Mouse (Mus musculus) urinary bladder, postnatal 14 days (tissue): ENCODE measurements around the gene Nt5c2.
A peak's percentile ranks its signal among the peaks of the same experiment; 100 is the strongest.

ENCODE experiments used
- DNase-seq: peaks from one replicate; pipeline ENCODE4 v3.0.0; 2021; ENCODE audit warnings: low spot score

Gene Nt5c2

GRCm38 (mm10) chr19:47014447-47015381 is at the start of gene Nt5c2, which contains the start of gene Ina:
Nt5c2 (minus strand) TSS chr19:47015153.
Ina (plus strand) TSS chr19:47014698.
- peak; percentile 45 for DNase-seq

- no peak for DNase-seq
Measured at GRCm38 (mm10) chr19:47057684-47058083, 42.7 kb upstream of the Nt5c2 start.

GRCm38 (mm10) chr19:47053471-47053870 is 38.5 kb upstream of the Nt5c2 start:
- peak; percentile 35 for DNase-seq

GRCm38 (mm10) chr19:47052927-47053326 is 38.0 kb upstream of the Nt5c2 start:
- no peak for DNase-seq

DNA sequence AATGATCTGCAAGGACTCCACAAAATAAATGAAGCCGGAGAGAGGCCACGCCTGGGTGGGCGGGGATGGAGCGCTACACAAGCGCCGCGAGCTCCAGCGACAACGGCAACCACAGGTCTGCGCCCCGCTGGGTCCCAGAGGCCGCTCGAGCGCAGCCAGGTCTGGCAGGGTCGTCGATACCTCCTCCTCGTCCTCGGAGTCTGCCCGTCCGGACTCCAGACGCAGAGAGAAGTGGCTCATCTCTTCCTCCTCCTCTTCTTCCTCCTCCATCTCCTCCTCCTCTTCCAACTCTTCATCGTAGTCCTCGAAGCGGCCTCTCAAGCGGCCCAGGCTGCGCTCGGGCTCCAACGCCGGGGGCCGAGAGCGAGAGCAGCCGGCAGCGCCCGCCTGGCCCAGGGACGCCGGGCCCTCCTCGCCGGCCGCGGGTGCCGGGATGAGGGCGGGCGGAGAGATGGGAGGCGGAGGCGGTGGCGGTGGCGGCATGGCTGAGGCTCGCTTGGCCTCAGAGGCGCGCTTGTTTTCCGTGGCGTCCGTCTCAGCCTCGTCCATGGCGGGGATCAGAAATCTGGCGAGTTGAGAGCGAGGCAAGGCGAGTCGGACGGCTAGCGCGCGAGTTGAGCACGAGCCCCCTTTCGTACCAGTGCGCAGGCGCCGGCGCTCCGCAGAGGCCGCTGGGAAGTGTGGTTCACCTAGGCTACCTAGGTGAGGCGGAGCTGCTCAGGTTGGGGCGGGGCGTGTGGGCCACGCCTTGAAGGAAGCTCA is 35.5 kb upstream of the Nt5c2 start, which contains the start of gene Pcgf6:
TSS of gene Pcgf6 (minus strand) at position 636 of the 762 bp plus-strand sequence.
- DNase-seq, result peak; percentile 84

DNA sequence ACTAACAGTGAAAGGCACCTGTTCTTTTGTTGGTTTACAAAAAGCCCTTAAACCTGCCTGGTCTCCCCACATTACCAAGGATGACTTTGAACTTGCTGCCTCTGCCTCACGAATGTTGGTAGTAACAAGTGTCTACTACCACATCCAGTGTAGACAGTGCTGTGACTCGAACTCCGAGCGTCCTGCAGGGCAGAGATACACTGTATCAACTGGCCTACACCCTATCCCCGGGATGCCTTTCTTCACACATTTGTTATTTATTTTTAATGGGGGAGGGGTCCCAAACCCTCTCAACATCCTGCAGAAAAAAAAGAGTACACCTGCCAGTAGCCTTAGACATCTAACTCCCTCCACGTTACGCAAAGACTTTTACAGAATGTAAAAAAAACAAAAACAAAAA is 34.9 kb upstream of the Nt5c2 start:
- no peak for DNase-seq

DNA sequence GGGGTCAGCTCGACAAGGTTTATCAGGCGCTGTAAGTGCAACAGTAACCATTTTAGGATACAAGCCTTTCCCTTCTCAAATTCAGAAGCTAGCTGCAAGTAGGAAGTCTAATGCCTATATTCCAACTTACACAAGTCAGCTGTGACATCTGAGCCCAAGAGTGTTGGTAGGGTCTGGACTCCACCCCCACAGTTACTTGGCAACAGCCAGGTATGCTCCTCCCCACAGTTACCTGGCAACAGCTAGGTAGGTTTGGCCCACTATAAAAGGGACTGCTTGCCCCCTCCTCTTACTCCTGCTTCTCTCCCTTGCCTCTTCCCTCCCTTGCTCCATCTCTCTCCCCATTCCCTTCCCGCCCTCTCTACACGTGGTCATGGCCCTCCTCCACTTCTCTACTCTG is 34.1 kb upstream of the Nt5c2 start:
- DNase-seq, result no peak

- no peak for DNase-seq
Measured at GRCm38 (mm10) chr19:47047236-47047833, 32.4 kb upstream of the Nt5c2 start.

DNA sequence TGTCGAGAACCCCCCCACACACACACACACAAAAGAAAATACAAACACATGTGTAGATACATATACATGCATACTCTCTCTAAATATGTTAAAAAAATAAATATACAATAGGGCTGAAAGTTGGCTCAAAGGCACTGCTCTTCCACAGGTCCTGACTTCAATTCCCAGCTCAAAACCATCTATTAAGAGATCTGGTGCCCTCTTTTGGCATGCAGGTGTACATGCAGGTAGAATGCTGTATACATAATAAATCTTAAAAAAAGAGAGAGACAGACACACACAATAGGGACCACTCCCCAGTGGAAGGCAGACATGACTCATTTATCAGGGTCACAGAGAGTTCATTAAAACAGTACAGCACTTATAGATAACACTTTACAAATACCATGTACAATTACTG is 31.4 kb upstream of the Nt5c2 start:
- DNase-seq, result no peak

GRCm38 (mm10) chr19:47043608-47044007 is 28.7 kb upstream of the Nt5c2 start:
- DNase-seq, result no peak

DNA sequence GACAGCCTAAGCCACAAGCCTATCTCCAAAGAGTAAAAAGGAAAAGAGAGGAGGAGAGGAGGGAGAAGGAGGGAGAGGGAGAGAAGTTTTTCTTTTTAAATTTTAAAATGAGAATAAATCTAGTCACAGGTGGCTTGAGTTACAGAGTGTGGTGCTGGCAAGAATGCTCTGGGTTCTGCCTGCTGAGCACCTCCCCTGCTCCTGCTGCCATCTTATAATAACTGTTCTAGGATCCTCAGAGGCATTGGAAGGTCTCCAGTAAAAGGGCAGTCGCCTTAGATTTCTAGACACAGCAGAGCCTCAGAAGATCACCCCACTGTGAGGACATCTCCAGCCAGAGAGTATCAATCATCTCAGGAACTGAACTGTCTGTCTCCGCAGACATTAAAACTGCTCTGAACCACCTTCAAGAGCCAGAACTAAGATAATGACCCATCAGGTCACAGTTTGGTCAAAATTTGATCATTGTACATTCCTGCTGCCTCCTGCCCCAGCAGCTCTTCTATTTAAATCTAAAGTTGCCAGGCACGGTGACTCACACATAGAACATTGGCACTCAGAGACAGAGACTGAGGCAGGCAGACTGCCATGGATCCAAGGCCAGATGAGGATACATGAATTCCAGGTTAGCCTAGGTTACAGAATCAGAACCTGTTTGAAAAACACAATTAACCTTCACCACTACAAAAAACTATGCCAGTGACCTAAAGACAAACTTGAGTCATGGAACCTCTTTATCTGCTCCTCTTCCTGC is 25.9 kb upstream of the Nt5c2 start:
- no peak for DNase-seq

GRCm38 (mm10) chr19:47036596-47036995 is 21.6 kb upstream of the Nt5c2 start:
- DNase-seq, result no peak

DNA sequence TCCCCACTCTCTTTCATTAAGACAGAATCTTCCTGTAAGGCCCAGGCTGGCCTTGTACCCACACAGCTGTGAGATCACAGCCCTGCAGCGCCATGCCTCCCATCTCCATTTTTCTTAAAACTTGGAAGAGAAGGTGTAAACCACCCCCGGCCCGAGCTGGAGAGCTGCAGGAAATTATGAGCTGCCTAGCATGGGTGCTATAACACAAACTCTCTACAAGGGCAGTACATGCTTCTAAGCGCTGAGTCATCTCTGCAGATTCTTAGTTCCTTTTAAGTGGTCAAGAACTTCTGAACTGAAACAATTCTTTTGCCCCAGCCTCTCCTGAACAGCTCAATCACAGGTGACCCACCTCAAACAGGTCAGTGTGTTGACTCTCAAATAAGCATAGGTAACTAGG is 20.0 kb upstream of the Nt5c2 start:
- DNase-seq, result no peak

- no peak for DNase-seq
Measured at GRCm38 (mm10) chr19:47031770-47032169, 16.8 kb upstream of the Nt5c2 start.

- no peak for DNase-seq
Measured at GRCm38 (mm10) chr19:47029796-47030195, 14.8 kb upstream of the Nt5c2 start.

GRCm38 (mm10) chr19:47026513-47026912 is 11.6 kb upstream of the Nt5c2 start:
- DNase-seq, result no peak

DNA sequence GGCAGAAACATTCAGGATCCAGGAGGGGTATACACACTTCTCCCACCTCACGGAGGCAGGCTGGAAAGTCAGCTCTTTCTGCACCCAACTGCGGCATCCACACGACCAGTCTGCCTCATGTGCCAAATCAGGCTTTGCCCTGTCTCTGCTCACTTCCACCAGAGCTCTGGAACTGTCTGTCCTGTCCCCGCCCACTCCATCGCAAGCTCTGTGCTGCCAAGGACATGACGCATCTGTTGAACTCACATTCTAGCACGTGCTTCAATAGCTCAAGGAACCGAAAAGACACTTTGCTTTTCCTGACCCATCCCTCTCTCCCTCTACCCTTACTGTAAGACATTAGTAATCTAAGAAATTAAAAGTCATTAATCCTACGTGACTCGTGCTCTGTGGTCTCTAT is 10.0 kb upstream of the Nt5c2 start:
- DNase-seq, result peak; percentile 7

DNA sequence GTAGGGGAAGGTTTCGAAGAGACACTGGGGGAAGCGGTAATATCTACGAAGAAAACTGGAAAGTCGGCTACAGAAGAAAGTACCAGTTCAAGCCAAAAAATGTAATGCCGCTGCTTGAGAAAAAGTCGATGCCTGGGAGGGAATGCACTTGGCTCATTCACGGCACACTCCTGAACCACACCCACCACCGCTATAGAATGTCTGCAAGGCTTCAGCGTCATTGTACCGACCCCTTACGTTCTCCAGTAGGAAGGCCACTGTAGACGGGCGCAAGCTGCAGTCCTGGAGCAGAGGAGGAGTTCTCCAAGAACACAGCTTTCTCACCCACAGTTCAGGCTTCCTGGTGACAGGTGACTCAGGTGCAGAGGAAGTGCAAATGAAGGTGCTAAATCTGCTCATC is 8.6 kb upstream of the Nt5c2 start:
- no peak for DNase-seq

DNA sequence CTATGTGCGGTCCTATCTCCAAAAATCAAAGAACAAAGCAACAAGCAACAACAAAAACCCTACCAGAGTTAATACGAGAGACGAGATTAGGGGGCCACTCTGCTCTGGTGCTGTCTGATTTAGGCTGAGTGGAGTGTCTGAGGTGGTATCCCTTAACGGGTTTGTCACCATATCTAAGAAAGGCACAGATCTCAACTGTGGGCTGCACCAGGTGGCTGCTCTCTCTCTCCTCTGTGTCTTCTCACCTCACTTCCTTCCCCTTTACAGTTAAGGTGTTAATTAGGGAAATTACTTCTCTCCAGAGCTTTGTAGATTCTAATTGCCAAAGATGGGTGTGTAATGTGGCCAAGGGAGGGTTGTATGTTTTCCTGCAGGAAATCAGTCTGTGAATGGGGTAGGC is 7.8 kb upstream of the Nt5c2 start:
- DNase-seq, result no peak

DNA sequence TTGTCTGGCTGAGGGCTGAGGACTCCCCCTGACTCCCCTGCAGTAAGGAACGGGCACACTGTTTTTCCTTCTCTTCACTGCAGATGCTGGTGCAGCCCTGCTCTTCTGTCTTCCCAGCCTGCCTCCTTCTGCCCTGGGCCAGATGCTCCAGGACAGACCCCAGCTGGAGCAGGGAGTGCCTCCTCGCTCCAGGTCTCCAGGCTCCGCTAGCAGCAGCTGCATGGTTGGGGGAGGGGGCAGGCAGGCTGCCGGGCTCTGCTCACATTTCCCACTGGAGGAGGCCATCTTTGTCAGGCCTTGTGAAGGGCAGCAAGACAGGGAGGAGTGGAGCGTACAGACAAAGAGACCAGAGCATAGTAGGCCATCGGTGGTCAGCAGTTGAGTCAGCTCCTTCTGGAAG is 4.4 kb upstream of the Nt5c2 start:
- DNase-seq, result no peak

DNA sequence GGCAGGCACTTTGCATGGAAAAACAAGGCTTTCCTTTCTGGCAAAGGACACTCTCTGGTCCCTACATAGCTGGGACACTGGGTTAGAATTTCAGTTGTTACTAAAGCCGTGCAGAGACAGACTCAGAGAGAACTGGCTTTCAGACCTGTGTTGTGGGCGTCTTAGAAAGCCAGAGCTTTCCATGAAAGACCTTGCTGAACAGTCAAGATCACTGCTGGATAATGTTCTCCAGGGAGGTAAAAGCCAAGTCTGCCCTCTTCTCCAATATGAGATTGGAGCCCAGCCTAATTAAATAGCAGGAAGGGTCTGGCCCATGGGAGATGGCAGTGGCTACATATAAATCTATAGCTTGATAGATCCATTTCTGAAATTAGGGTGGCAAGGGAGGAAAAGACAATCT is 3.4 kb upstream of the Nt5c2 start:
- no peak for DNase-seq

DNA sequence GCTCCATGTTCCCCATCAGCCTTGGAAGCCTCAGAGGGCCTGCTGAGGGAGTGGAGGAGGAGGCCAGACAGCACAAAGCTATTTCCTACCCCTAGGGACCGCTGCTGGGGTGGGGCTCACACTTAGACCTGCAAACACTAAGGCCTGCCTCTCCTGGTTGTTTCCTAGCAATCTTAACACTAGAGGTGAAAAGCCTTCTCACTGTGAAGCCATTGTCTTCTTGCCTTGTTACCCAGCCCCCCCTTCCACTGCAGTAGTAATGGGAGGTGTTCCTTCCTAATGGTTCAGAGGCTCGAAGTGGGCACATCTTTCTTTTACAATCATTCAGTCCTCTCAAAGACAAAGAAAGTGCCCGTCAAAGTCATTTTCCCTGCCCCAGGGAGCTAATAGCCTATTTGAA is 2.9 kb upstream of the Nt5c2 start:
- DNase-seq, result no peak
